Mouse (Mus musculus) frontal cortex, adult 2 months (tissue): Measurements from ENCODE around the gene Acsl6. TPM values are rescaled to one million over a fixed set of nuclear protein-coding genes. Genes with fewer than 3 reads are reported as not detected.
"Not testable (repeated sequence)": the region's sequence is repeated elsewhere in the genome, so short reads cannot be mapped to it uniquely, and the experiment has no call there.

ENCODE experiments used
- DNase-seq, 2 experiments: peaks; one replicate each; pipeline ENCODE4 v3.0.0; 2022; ENCODE audit warnings: low spot score in 1 of 2; ENCODE audit errors: extremely low spot score in 1 of 2
- polyA plus RNA-seq: library from polyadenylated mRNA; depleted of rRNA; stranded (reverse); fragments of >200 nt; gene quantifications from 2 replicates; pipeline ENCODE4 v1.2.3, GENCODE M21; 2012; rRNA removed

The Acsl6 gene
- polyA plus RNA-seq, 1 experiment = 160 TPM

GRCm38 (mm10) chr11:54372553-54372952 lies 69.0 kb downstream of the Acsl6 start:
- no peak for DNase-seq

GRCm38 (mm10) chr11:54390386-54390785 lies 86.8 kb downstream of the Acsl6 start:
- no peak for DNase-seq

GRCm38 (mm10) chr11:54391326-54391725 lies 87.7 kb downstream of the Acsl6 start:
- no peak for DNase-seq

- no peak for DNase-seq
These were observed 93.1 kb downstream of the Acsl6 start for GRCm38 (mm10) chr11:54396686-54397085.

GRCm38 (mm10) chr11:54398058-54398457 lies 94.5 kb downstream of the Acsl6 start:
- DNase-seq = no peak

GRCm38 (mm10) chr11:54400803-54401202 lies 97.2 kb downstream of the Acsl6 start:
- not testable (repeated sequence) for DNase-seq

- DNase-seq = no peak
These were observed 101.3 kb downstream of the Acsl6 start for GRCm38 (mm10) chr11:54404885-54405284.

GRCm38 (mm10) chr11:54406930-54407546 lies 103.4 kb downstream of the Acsl6 start:
- DNase-seq = no peak

- no peak for DNase-seq
These were observed 107.0 kb downstream of the Acsl6 start for GRCm38 (mm10) chr11:54410612-54411011.

- peak in 1 of 2 experiments; percentile 26 for DNase-seq
These were observed 109.4 kb downstream of the Acsl6 start for GRCm38 (mm10) chr11:54413017-54413416.

Other genes with a start within 250 kb of the Acsl6 start
- 22.6 and 24.7 TPM in 2 replicates for gene Pdlim4, start 234.8 kb upstream of the Acsl6 start, polyA plus RNA-seq
- gene P4ha2, start 203.7 kb upstream of the Acsl6 start, polyA plus RNA-seq = 20.5 and 27.1 TPM in 2 replicates
- not detected in 2 replicates for gene Csf2, start 54.1 kb upstream of the Acsl6 start, polyA plus RNA-seq
- not detected in 2 replicates for gene Il3, start 36.5 kb upstream of the Acsl6 start, polyA plus RNA-seq
- gene Meikin, start 66.9 kb downstream of the Acsl6 start, polyA plus RNA-seq = not detected in 2 replicates
- 15.4 and 19.0 TPM in 2 replicates for gene Fnip1, start 134.4 kb downstream of the Acsl6 start, polyA plus RNA-seq
- 17.5 and 21.4 TPM in 2 replicates for gene Rapgef6, start 219.0 kb downstream of the Acsl6 start, polyA plus RNA-seq